Mouse (Mus musculus) olfactory bulb, adult 2 months (tissue): ENCODE results near the gene Ttc28. TPM values are rescaled to one million over a fixed set of nuclear protein-coding genes. Genes with fewer than 3 reads are reported as not detected.
A peak's percentile ranks its signal among the peaks of the same experiment; 100 is the strongest.

Experiments
- H3K27ac ChIP-seq: fragments of 200-500 bp; 2 replicates; pipeline ENCODE4 v1.5.1; 2012; ENCODE audit warnings: low read depth, low read length; ENCODE audit not compliant: insufficient read depth
- H3K4me1 ChIP-seq: fragments of 200-500 bp; 2 replicates; pipeline ENCODE4 v1.6.1; 2012; ENCODE audit warnings: low read length; ENCODE audit not compliant: control insufficient read depth, insufficient read depth
- H3K4me3 ChIP-seq: fragments of 200-500 bp; 2 replicates; pipeline ENCODE4 v1.5.1; 2012; ENCODE audit warnings: mild to moderate bottlenecking, low read depth, low read length, moderate library complexity; ENCODE audit not compliant: insufficient read depth
- CTCF ChIP-seq: fragments of 200-500 bp; IDR thresholded peaks from 2 replicates; pipeline ENCODE4 v1.5.1; 2012; ENCODE audit warnings: low read depth, mild to moderate bottlenecking, low read length, moderate library complexity; ENCODE audit not compliant: insufficient read depth
- POLR2A ChIP-seq: fragments of 200-500 bp; IDR thresholded peaks from 2 replicates; pipeline ENCODE4 v1.6.1; 2012; ENCODE audit warnings: mild to moderate bottlenecking, low read depth, low read length, moderate library complexity; ENCODE audit not compliant: insufficient read depth
- WGBS: fragments of 180-500 bp; shearing (Covaris S2); methylation state at CpG from one replicate; pipeline ENCODE4 v1.1.7; 2018; 5-methylcytosine and 5-hydroxymethylcytosine counted together
- polyA plus RNA-seq: library from polyadenylated mRNA; stranded (reverse); fragments of >200 nt; gene quantifications from 2 replicates; pipeline ENCODE4 v1.2.4, GENCODE M21; 2012; ENCODE audit warnings: low replicate concordance; ENCODE audit not compliant: missing spikeins, insufficient read depth, insufficient read length

Ttc28 gene
- polyA plus RNA-seq, 1 experiment: not detected

DNA sequence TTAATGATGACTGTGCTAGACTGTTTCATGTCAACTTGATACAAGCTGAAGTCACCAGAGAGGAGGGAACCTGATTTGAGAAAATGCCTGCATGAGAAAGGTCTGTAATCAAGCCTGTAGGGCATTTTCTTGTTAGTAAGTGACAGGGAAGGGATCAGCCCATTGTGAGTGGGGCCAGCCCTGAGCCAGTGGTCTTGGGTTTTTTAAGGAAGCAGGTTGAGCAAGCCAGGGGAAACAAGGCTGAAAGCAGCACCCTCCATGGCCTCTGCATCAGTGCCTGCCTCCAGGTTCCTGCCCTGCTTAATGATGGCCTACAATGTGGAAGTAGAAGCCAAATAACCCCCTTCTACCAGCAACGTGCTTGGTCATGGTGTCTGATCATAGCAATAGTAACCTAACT is 89.0 kb downstream of the Ttc28 start:
- no peak for TF ChIP-seq POLR2A
- H3K4me1 ChIP-seq: no peaks in the 10 kb centered on the region; the same call in 1 of the 2 replicates
- H3K27ac ChIP-seq: no peak overlapping the region
- WGBS: 56% methylated on average over 1 of the region's 1 CpGs
- H3K4me3 ChIP-seq: no peak overlapping the region

DNA sequence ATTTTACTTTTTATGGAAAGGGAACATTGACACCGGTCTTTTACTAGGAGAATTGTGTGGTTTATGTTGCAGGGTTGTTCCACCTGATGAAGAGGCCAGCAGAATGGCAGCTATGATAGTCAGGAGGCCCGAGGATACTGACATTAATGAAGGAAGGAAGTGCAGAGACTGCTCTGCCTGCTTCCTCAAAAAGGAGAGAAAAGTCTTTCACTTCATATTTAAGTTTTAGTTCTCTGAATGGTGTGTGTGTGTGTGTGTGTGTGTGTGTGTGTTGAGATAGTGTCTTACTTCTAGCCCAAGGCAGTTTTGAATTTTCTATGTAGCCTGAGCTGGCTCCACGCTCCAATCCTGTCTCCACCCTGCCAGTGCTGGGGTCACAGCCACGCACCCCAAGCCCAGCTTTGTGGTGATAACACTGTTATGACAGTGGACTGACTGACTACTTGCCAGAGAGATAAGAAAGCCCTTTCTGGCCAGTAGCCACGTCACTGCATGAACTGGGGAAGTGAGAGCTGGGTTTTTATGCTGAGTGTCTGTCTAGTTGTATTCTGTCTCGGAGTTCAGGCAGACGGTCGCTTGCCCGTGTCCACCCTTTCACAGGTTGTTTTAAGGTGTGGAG is 90.7 kb downstream of the Ttc28 start:
- Histone ChIP-seq H3K4me3 (no peak overlapping the region), H3K4me1 (no peaks in the 10 kb centered on the region; the same call in 1 of the 2 replicates), H3K27ac (no peak overlapping the region)
- no peak for TF ChIP-seq CTCF
- no peak for TF ChIP-seq POLR2A
- WGBS: 83% methylated on average over 9 of the region's 9 CpGs

DNA sequence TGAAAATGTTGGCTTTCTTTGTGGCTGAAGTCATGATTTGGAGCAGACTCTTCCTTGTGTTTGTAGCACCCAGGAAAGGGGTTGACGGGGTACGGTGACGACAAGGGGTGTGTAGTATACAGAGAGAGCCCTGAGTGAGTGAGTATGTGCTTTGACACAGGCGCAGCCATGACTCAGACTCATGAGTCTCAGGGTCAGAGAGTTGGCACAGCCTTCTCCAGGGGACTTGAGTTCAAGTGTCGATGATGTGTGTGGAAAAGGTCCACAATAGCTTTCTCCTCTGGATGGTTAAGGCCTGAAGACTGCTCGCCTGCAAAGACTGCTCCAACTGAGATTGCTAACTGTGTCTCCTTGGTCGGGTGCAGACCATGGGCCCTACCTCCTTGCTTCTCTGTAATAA is 97.1 kb downstream of the Ttc28 start:
- TF ChIP-seq POLR2A (no peak), CTCF (no peak)
- H3K4me1 ChIP-seq: 0 out of 2 replicates have a peak, but pooled peaks cover 4% of the 10 kb centered on the region
- 96% methylated on average over 7 of the region's 7 CpGs for WGBS
- H3K4me3 ChIP-seq: no peak overlapping the region
- no peak overlapping the region for H3K27ac ChIP-seq

DNA sequence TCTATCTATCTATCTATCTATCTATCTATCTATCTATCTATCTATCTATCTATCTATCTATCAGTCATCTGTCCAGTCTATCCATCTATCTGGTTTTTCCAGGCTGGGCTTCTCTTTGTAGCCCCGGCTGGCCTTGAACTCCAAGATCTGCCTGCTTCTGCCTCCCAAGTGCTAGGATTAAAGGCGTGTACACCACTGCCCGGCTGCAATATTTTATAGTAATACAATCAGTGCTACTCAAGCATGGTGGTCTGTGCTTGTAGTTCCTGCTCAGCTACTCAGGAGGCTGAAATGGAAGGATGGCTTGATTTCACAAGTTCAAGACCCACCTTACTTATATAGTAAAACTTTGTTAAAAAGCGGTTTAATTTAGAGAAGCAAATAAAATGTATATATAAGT is 98.2 kb downstream of the Ttc28 start:
- WGBS: 92% methylated on average over 4 of the region's 4 CpGs
- Histone ChIP-seq H3K27ac (no peak overlapping the region), H3K4me3 (no peak overlapping the region), H3K4me1 (0 out of 2 replicates have a peak, but pooled peaks cover 4% of the 10 kb centered on the region)
- TF ChIP-seq CTCF (no peak), POLR2A (no peak)

DNA sequence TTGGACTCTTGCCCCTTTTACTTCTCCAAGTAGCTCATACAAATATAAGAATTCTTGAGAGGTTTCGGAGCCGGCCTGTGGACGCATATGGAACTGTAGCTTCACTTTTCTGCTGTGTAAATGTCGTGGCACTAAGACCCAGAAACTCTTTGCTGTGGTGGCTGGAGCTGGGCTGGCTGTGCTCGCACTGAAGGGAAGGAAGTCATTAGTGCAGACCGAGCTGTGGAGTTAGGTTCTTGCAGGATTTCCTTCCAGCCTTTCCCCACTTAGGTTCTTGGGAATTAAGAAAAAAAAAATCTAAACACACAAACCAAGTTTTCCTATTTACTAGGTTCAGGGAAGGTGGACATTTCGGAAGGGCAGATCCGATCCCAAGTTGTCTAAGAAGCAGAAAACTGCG is 98.9 kb downstream of the Ttc28 start:
- Histone ChIP-seq H3K4me3 (no peak overlapping the region), H3K4me1 (0 out of 2 replicates have a peak, but pooled peaks cover 4% of the 10 kb centered on the region), H3K27ac (no peak overlapping the region)
- TF ChIP-seq CTCF (no peak), POLR2A (peak; percentile 30; the same call in 1 of the 2 replicates)
- 1% methylated on average over 9 of the region's 9 CpGs for WGBS

DNA sequence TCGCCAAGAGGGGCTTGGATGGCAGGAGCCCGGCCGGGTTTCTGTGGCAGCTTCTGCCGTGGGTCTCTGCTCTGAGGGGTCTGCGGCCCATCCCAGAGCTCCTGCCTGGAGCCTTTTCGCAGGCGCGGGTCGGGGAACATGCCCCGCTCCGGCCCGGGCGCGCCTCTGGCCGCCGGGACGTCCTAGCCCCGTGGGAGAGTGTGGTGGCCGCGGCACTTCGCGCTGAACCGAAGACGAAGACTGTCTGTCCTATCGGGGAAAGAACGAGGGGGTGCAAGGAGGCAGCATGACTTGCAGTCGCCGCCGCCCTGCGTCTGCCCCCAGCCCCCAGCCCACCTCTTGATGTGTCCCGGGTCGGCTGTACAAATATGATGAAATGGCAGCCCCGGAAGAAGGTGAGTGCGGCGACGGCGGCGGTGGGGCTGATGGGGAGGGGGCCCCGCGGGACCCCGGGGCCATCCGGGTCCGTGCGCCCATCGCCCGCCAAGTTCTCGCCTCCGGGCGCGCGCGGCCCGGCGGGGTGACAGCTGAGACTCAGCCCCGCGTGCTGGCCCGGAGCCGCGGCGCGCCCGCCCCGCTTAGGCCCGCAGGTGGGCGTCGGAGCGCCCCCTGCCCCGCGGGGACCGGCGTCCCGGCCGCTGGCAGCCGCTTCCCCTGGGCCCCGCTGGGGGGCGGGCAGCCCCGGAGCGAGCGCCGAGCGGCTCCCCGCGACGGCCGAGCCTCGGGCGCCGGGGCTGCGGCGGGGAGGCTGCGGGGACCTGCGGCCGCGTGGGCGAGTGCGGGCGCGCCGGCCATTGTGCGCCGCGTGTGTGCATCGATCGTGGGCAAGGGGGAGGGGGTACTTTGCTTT is 99.6 kb downstream of the Ttc28 start:
- H3K27ac ChIP-seq: no peak overlapping the region
- TF ChIP-seq CTCF (no peak), POLR2A (no peak)
- 0 out of 2 replicates have a peak, but pooled peaks cover 4% of the 10 kb centered on the region for H3K4me1 ChIP-seq
- under 1% methylated on average over 103 of the region's 104 CpGs for WGBS
- H3K4me3 ChIP-seq: peak overlapping the region; percentile 48

DNA sequence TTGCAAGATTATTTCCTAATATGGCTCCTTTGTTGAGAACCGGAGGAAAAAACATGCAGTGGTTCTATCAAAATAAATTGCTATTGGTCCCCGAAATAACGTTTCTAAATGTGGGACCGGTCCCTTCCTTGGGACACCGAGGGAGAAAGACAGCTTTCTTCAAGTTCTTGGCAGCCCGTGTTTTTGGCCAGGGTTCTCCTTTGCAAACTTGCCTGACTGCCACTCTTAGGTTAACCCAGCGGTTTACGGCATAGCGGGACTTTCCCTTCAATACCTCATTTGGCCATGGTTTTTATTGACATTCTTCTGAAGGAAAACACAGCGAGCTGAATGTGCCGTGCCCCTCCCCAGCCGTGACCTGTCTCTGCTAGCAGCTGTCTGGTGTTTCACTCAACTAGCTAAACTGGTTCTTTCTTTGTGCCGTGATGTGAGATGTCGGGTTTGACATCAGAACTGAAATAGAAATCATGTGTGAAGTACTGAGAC is 100.3 kb downstream of the Ttc28 start:
- Histone ChIP-seq H3K27ac (peak overlapping the region; percentile 2; the same call in 1 of the 2 replicates), H3K4me1 (0 out of 2 replicates have a peak, but pooled peaks cover 5% of the 10 kb centered on the region), H3K4me3 (peak overlapping the region; percentile 48)
- no peak for TF ChIP-seq CTCF
- WGBS: under 1% methylated on average over 14 of the region's 14 CpGs

DNA sequence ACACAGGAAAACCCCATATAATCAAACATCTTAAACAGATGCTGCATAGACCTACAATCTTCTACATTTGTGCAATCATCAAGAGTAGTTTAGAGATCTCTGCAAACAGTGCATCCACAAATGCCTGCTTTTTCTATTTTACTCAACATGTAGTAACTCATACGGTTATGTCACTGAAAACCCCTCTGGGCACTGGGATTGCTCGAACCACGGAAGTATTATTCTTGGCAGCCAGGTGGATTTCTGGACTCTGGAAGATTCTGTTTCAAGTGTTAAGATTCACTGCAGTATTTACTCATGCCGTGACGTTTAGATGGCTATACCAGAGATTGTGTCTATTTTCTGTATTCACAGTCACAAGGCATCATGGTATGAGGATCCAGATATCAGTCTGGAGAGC is 101.0 kb downstream of the Ttc28 start:
- Histone ChIP-seq H3K27ac (no peak overlapping the region), H3K4me3 (no peak overlapping the region), H3K4me1 (0 out of 2 replicates have a peak, but pooled peaks cover 6% of the 10 kb centered on the region)
- TF ChIP-seq CTCF (no peak), POLR2A (no peak)
- 36% methylated on average over 5 of the region's 5 CpGs for WGBS

DNA sequence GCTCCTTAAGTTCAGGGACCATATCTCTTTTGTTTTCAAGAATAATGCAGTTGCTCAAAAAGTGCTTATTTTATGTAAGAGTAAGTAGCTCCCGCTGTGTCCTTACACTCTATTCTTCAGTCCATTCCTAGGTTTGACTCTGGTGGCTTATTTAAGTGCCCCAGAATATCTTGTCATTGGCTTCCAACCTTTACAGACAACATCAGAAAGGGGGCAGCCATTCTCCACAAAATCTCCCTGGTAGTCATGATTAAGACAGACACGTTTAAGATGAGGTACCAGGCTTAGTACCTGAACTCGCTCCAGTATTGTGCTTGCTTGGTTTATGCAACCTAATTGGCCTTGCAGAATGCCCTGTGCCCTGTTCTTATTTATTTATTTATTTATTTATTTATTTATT is 102.8 kb downstream of the Ttc28 start:
- WGBS: 74% methylated on average over 3 of the region's 3 CpGs
- TF ChIP-seq POLR2A: no peak
- Histone ChIP-seq H3K27ac (no peak overlapping the region), H3K4me3 (no peak overlapping the region), H3K4me1 (0 out of 2 replicates have a peak, but pooled peaks cover 6% of the 10 kb centered on the region)
